Mouse (Mus musculus) cerebellum, adult 2 months (tissue): ENCODE measurements at regions not wholly inside any gene's neighbourhood (a gene's known extent, or its start where the extent isn't known, plus 50 kb on each side); places are given as distances from the start of the nearest gene placed in this dataset.

Experiments
- CTCF ChIP-seq: fragments of 200-500 bp; IDR thresholded peaks from 2 replicates; pipeline ENCODE4 v1.5.1; 2011; ENCODE audit warnings: low read depth, mild to moderate bottlenecking, control low read depth, low read length, moderate library complexity, borderline replicate concordance; ENCODE audit not compliant: insufficient read depth
- POLR2A ChIP-seq: fragments of 200-500 bp; IDR thresholded peaks from 2 replicates; pipeline ENCODE4 v1.6.1; 2011; ENCODE audit warnings: low read length, control low read depth, borderline replicate concordance; ENCODE audit not compliant: insufficient read depth

DNA sequence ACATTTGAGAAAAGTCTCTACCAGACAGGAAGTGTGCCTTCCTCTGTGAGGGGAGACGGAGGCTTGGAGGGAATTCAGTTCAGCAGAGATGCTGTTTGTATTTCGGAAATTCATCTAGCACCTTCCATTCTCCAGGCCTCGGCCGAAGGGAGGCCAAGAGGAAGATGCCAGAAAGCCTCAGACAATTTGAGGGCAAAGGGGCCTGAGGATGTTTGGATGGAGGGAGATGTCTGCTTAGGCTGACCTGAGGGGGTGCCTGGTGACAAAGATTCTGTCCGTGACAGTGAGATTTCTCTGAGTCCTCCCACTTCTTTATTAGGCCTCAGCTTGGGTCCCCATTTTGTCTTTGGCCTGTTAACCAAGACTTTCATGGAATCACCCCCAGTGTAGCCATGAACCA lies 225.2 kb upstream of the Jade1 start:
- TF ChIP-seq CTCF (no peak), POLR2A (no peak)
